Mouse (Mus musculus) ovary, adult 2 months (tissue): ENCODE measurements around the gene G6pc. TPM values are rescaled to one million over a fixed set of nuclear protein-coding genes. Genes with fewer than 3 reads are reported as not detected.

Experiments used
- polyA plus RNA-seq: library from polyadenylated mRNA; depleted of rRNA; stranded (reverse); fragments of >200 nt; gene quantifications from 2 replicates; pipeline ENCODE4 v1.2.3, GENCODE M21; 2012; rRNA removed

G6pc gene
- polyA plus RNA-seq = 0.10 and 0.18 TPM in 2 replicates

DNA sequence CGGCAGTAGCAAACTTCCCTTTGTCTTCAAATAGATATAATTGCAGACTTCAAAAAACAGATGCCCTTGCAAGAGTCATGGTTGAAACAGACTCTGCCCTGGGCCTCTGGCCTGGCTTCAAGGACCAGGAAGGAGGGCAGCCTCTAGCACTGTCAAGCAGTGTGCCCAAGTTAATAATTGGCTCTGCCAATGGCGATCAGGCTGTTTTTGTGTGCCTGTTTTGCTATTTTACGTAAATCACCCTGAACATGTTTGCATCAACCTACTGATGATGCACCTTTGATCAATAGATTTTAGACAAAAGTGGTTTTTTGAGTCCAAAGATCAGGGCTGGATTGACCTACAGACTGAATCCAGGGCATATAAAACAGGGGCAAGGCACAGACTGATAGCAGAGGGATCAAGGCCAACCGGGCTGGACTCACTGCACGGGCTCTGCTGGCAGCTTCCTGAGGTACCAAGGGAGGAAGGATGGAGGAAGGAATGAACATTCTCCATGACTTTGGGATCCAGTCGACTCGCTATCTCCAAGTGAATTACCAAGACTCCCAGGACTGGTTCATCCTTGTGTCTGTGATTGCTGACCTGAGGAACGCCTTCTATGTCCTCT is at the start of gene G6pc:
G6pc (plus strand) TSS at position 236 of the 610 bp plus-strand sequence.

DNA sequence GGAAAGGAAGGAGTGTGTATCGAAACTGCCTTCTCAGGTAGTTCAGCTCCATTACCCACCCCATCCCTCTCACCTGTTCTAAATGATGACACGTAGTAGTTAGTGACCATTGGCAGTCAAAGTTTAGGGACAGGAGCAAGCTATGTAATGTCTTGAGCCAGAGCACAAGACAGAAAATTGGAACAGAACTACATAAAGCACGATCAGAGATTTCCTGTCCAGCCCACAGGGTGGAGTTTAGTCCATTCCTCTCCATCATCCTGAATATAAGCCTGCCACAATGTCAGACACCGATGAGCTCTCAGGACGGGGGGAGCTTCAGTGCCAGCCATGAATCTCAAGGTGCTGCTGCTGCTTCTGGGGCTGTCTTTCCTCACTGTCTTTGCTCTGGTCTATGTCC is 42.6 kb upstream of the G6pc start, which contains the start of gene Aoc2:
Aoc2 (plus strand) TSS at position 301 of the 400 bp plus-strand sequence.

DNA sequence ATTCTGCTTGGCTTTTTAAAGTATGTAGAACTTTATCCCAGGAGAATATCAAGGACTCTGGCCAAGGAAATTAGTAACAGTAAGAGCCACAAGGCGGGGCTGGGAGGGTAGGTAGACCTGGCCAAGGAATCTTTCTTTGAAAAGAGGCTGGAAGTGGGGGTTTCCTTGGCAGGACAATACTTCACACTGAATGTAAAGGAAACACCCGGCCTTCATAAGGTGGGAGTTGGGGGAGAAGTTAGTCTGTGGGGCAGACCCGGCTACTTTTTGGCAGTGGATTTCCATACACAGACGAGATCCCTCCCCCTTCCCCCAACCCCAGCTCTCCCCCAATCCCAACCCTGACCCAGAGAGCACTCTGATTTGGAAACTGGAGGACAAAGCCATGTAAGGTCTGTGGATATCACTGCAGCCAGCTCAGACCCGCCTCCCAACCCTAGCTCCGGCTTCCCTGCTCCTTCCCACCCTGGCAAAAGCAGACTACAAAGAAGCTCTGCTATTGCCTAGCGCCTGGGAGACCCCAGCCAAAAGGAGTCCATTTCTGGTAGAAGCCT is 36.9 kb upstream of the G6pc start, which contains the start of gene Aoc3:
Aoc3 (plus strand) TSS at position 235 of the 554 bp plus-strand sequence.

DNA sequence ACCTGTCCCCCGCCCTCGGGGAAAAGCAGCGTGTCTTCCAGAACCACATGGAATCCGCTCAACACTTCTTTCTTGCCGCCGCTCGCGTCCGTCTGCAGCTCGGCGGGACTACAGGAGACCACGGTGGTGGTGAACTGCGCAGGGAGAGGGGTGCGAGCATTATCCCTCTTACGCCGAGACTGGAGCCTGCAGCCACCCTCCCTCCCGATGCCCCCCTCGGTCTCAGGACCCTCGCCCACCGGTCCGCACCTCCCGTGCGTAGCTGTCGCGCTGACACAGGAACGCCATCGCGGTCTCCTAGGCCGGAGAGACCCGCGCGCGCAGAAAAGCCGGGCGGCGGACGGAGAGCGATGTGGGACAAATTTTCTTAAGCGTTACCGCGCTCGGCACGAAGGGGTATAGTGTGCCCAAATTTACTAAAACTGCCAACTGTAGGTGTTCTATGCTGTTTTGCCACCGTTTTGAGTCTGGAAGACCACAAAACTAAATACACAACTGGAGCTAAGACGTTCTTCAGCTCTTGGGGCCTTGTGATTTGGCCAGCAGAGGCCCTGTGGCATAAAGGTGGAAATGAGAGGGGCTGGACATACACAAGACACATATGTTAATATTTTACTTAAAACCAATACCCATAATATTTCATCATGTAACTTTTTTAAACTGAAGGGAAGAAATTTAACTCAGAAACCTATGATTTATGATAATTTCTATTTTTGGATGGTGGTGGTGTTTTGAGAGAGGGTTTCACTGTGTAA is 49.9 kb downstream of the G6pc start, which contains the start of gene Aarsd1:
Aarsd1 (minus strand) TSS at position 515 of the 755 bp plus-strand sequence.

DNA sequence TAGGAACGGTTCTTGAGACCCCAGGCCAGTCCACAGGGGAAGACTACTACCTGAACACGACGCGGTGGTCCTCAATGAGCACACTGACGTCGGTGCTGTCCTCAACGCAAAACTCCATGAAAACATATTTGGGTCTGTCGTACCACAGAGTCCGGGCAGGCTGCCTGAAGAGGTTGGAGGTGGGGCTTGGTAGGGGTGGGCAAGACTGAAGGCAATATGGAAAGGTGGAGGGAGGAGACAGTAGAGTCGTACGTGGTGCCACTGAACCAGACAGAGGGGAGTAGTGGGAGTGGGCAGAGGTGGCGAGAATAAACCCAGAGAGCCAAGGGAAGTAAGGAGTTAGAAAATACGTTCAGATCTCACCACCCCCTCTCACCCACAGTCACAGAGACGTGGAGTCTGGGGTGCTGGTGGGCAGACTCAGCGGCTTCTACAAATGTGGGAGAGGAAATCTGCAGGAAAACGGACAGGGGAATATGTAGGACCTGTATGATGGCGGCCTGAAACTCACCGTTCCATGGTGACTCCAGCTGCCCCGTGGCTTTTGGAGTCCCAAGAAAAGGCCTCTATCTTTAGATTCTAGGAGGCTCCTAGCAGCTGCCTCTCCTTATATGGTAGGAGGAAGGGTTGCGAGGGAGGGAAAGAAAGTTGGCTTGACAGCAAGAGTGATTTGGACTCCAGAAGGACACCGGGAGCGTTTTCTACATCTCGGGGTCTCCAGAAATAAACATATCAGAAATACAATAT is 56.9 kb downstream of the G6pc start, which contains the start of gene Gm27029:
Gm27029 (minus strand) TSS at position 692 of the 747 bp plus-strand sequence.

DNA sequence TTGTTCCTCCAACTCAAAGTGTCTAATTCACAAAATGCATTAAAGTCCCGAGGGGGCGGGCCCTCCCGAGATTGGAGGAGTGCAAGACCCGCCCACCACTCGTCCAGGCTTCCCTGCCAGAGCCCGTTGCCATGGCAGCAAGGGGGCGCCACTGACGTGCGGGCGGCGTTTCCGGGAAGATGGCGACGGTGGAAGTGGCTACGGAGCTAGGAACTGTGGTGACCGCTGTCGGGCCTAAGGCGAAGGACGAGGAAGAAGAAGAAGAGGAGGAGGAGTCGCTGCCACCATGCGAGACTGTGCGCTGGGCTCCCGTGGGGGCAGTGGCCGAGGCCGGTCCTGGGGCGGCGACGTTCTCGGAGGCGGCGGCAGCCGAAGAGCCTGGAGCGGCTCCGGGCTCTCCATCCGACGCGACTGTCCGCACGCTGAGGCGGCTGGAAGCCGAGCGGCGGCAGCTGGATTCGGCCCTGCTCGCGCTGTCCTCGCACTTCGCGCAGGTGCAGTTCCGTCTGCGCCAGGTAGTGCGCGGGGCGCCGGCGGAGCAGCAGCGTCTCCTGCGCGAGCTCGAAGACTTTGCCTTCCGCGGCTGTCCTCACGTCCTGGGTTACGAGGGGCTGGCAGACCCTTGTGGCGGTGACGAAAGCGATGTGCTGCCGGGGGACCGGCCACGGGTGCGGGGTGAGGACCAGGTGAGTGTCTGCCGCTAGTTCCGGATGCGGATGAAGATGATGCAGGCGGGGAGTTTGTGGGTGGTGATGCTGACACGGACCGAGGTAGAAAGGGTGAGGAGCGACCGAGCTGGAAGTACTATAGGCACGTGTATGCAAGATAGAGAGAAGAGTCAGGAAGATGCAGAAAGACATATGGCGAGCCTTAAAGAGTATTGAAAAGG is 57.8 kb downstream of the G6pc start, which contains the start of the genes Rundc1 and Ptges3l:
Rundc1 (plus strand) TSS at position 161 of the 889 bp plus-strand sequence.
Ptges3l (minus strand) TSS at position 409 of the 889 bp plus-strand sequence.

Other genes with a start within 250 kb of the G6pc start
- 59.4 and 75.1 TPM in 2 replicates for gene Retreg3, start 247.7 kb upstream of the G6pc start, polyA plus RNA-seq
- 11.5 and 16.8 TPM in 2 replicates for gene Tubg1, start 247.6 kb upstream of the G6pc start, polyA plus RNA-seq
- 8.2 and 11.3 TPM in 2 replicates for gene Tubg2, start 211.7 kb upstream of the G6pc start, polyA plus RNA-seq
- gene Cntnap1, start 197.0 kb upstream of the G6pc start, polyA plus RNA-seq = 12.6 and 13.4 TPM in 2 replicates
- gene Plekhh3, start 196.2 kb upstream of the G6pc start, polyA plus RNA-seq = 89.1 and 109 TPM in 2 replicates
- 0.78 and 0.87 TPM in 2 replicates for gene Ccr10, start 192.1 kb upstream of the G6pc start, polyA plus RNA-seq
- 33.7 and 37.5 TPM in 2 replicates for gene Ezh1, start 141.1 kb upstream of the G6pc start, polyA plus RNA-seq
- 128 and 138 TPM in 2 replicates for gene Ramp2, start 121.5 kb upstream of the G6pc start, polyA plus RNA-seq
- gene Vps25, start 113.9 kb upstream of the G6pc start, polyA plus RNA-seq = 49.4 and 63.9 TPM in 2 replicates
- 11.7 and 13.1 TPM in 2 replicates for gene Wnk4, start 107.0 kb upstream of the G6pc start, polyA plus RNA-seq
- gene Cntd1, start 88.5 kb upstream of the G6pc start, polyA plus RNA-seq = 0.13 and 0.33 TPM in 2 replicates
- gene Coa3, start 88.4 kb upstream of the G6pc start, polyA plus RNA-seq = 236 and 502 TPM in 2 replicates
- 129 and 200 TPM in 2 replicates for gene Becn1, start 65.3 kb upstream of the G6pc start, polyA plus RNA-seq
- gene Psme3, start 51.3 kb upstream of the G6pc start, polyA plus RNA-seq = 45.8 and 60.3 TPM in 2 replicates
- gene Aoc2, start 42.5 kb upstream of the G6pc start, polyA plus RNA-seq = 9.2 and 10.4 TPM in 2 replicates
- gene Aoc3, start 37.0 kb upstream of the G6pc start, polyA plus RNA-seq = 104 and 107 TPM in 2 replicates
- 29.9 and 36.8 TPM in 2 replicates for gene Aarsd1, start 50.1 kb downstream of the G6pc start, polyA plus RNA-seq
- 0.37 and 0.47 TPM in 2 replicates for gene Gm27029, start 57.2 kb downstream of the G6pc start, polyA plus RNA-seq
- 29.4 TPM in 2 replicates for gene Rundc1, start 57.5 kb downstream of the G6pc start, polyA plus RNA-seq
- 3.0 and 3.7 TPM in 2 replicates for gene Ptges3l, start 57.8 kb downstream of the G6pc start, polyA plus RNA-seq
- gene Rpl27, start 74.7 kb downstream of the G6pc start, polyA plus RNA-seq = 502 and 570 TPM in 2 replicates
- gene Ifi35, start 80.8 kb downstream of the G6pc start, polyA plus RNA-seq = 34.0 and 41.4 TPM in 2 replicates
- 51.3 and 74.9 TPM in 2 replicates for gene Rnd2, start 97.4 kb downstream of the G6pc start, polyA plus RNA-seq
- 177 and 199 TPM in 2 replicates for gene Vat1, start 98.7 kb downstream of the G6pc start, polyA plus RNA-seq
- 1.8 and 2.1 TPM in 2 replicates for gene Brca1, start 184.4 kb downstream of the G6pc start, polyA plus RNA-seq
- gene Nbr1, start 184.6 kb downstream of the G6pc start, polyA plus RNA-seq = 125 and 130 TPM in 2 replicates
- 22.4 and 28.1 TPM in 2 replicates for gene Tmem106a, start 214.7 kb downstream of the G6pc start, polyA plus RNA-seq
- gene Gm11634, start 231.7 kb downstream of the G6pc start, polyA plus RNA-seq = not detected in 2 replicates